Mouse (Mus musculus): ENCODE measurements around the gene Sohlh2. TPM values are rescaled to one million over a fixed set of nuclear protein-coding genes. Genes with fewer than 3 reads are reported as not detected.

Gene Sohlh2
- polyA plus RNA-seq, 1 experiment from 2014 or later: not detected

DNA sequence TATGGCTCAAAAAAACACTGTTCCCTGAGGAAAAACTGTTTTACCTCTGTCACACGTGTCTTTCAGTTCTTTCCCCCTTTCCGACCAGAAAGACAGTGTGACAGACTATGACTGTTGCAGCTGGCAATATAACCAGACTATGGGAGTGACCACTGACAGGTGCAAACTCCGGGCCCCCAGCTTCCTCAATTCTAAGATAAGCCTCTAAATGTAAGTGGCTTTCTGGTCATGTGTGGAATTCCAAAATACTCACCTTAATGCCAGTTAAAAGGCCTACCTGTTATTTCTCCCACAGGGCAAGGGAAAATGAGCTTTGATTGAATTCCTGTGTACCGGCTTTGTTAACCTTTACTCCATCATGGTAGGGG, 45.4 kb downstream of the Sohlh2 start:
- 29% methylated on average over 4 of the region's 4 CpGs for WGBS
- no peak overlapping the region for H3K4me3 ChIP-seq (ENCODE audit: low read length)
- H3K27ac ChIP-seq (ENCODE audit: low read length): no peak overlapping the region
- no peaks in the 10 kb centered on the region for H3K36me3 ChIP-seq (ENCODE audit: insufficient read depth, low read length)
- H3K9me3 ChIP-seq (ENCODE audit: low read length): peaks cover 5% of the 10 kb centered on the region; the same call in 1 of the 2 replicates
- H3K4me1 ChIP-seq (ENCODE audit: insufficient read depth, low read length): peaks cover 3% of the 10 kb centered on the region; the same call in 1 of the 2 replicates
- no peak; the same call in 1 of the 2 replicates for ATAC-seq (ENCODE audit: low FRiP score, low TSS enrichment)
- H3K4me2 ChIP-seq (replicated peaks; ENCODE audit: low read depth, low read length): peak overlapping the region; percentile 36; the same call in 1 of the 2 replicates
- no peak overlapping the region for H3K9ac ChIP-seq (replicated peaks; ENCODE audit: low read length)
- no peaks in the 10 kb centered on the region for H3K27me3 ChIP-seq (ENCODE audit: insufficient read depth, low read length)

GRCm38 (mm10) chr3:55241730-55242421, 60.0 kb downstream of the Sohlh2 start, which contains the start of gene Dclk1:
Gene Dclk1, plus strand, starts transcription at chr3:55242364.
- peak within 1 kb of the TSS; percentile 92 for H3K4me2 ChIP-seq (replicated peaks; ENCODE audit: low read depth, low read length)
- no peaks in the 10 kb centered on the region for H3K36me3 ChIP-seq (ENCODE audit: insufficient read depth, low read length)
- peak within 1 kb of the TSS; percentile 59 for H3K4me3 ChIP-seq (ENCODE audit: low read length)
- peaks cover 6% of the 10 kb centered on the region; the same call in 1 of the 2 replicates for H3K4me1 ChIP-seq (ENCODE audit: insufficient read depth, low read length)
- WGBS: 39% methylated on average over 10 of the region's 10 CpGs
- no peaks in the 10 kb centered on the region for H3K9me3 ChIP-seq (ENCODE audit: low read length)
- peaks cover 2% of the 10 kb centered on the region; the same call in 1 of the 2 replicates for H3K27me3 ChIP-seq (ENCODE audit: insufficient read depth, low read length)
- H3K27ac ChIP-seq (ENCODE audit: low read length): no peak within 1 kb of the TSS
- peak; percentile 21; the same call in 1 of the 2 replicates for ATAC-seq (ENCODE audit: low FRiP score, low TSS enrichment)
- H3K9ac ChIP-seq (replicated peaks; ENCODE audit: low read length): peak within 1 kb of the TSS; percentile 61

DNA sequence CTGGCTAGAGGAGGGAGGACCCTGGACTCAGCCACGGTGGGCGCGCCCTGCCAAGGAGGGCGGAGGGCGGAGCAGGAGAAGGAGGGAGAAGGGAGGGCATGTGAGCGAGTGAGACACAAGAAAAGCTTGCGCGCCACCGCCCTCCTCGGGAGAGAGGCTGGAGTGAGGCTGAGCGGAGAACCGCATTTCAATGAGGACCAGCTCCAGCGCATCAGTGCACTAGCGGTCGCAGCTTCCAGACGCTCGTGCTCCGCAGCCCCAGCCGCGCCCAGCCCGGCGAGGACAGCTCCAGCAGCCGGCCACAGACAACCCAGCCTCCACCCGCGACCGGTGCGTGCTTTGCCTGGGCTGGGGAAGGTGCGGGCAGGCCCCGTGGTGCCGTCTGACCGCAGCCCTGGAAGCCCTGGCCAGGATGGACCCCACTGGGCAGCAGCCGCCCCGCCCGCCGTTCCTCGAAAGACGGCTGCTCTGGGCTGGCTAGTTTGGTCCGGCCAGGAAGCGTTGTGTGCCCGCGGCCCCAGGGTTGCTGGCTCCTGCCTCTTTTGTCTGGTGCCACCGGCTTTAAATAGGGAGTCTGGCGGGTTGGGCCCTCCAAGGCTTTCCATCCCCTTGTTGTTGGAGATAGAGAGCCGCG, 60.7 kb downstream of the Sohlh2 start:
- Histone ChIP-seq H3K27me3 (ENCODE audit: insufficient read depth, low read length) (peaks cover 2% of the 10 kb centered on the region; the same call in 1 of the 2 replicates), H3K27ac (ENCODE audit: low read length) (no peak overlapping the region), H3K4me2 (replicated peaks; ENCODE audit: low read depth, low read length) (peak overlapping the region; percentile 92), H3K9ac (replicated peaks; ENCODE audit: low read length) (peak overlapping the region; percentile 61), H3K9me3 (ENCODE audit: low read length) (no peaks in the 10 kb centered on the region), H3K4me1 (ENCODE audit: insufficient read depth, low read length) (peaks cover 6% of the 10 kb centered on the region; the same call in 1 of the 2 replicates), H3K36me3 (ENCODE audit: insufficient read depth, low read length) (no peaks in the 10 kb centered on the region), H3K4me3 (ENCODE audit: low read length) (peak overlapping the region; percentile 59)
- 0% methylated on average over 43 of the region's 45 CpGs for WGBS
- peak; percentile 96 for ATAC-seq (ENCODE audit: low FRiP score, low TSS enrichment)

DNA sequence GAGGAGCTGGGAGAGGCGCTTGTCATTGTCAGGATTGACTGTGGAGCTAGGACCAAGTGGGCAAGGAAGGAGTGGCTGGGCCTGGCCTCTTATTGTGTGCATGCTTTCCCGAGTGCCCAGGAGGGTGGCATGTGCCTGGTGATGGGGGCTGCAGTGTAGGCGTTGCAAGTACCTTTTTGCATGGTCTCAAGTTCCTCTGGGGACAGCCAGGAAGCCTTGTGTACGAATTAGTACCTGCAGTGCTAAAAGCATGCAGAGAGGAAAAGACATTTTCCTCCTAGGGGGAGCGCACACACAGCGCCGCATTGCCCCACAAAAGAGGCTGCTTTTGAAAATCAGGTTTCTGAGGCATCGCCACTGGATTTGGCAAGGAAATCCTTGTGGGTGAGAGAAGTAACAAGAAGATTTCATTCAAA, 61.2 kb downstream of the Sohlh2 start:
- H3K27me3 ChIP-seq (ENCODE audit: insufficient read depth, low read length): peaks cover 2% of the 10 kb centered on the region; the same call in 1 of the 2 replicates
- peak overlapping the region; percentile 61 for H3K9ac ChIP-seq (replicated peaks; ENCODE audit: low read length)
- 0 out of 2 replicates have a peak, but pooled peaks cover under 1% of the 10 kb centered on the region for H3K36me3 ChIP-seq (ENCODE audit: insufficient read depth, low read length)
- 2% methylated on average over 8 of the region's 8 CpGs for WGBS
- no peak overlapping the region for H3K27ac ChIP-seq (ENCODE audit: low read length)
- peak overlapping the region; percentile 92 for H3K4me2 ChIP-seq (replicated peaks; ENCODE audit: low read depth, low read length)
- H3K4me1 ChIP-seq (ENCODE audit: insufficient read depth, low read length): peaks cover 6% of the 10 kb centered on the region; the same call in 1 of the 2 replicates
- no peaks in the 10 kb centered on the region for H3K9me3 ChIP-seq (ENCODE audit: low read length)
- H3K4me3 ChIP-seq (ENCODE audit: low read length): peak overlapping the region; percentile 59
- peak; percentile 53 for ATAC-seq (ENCODE audit: low FRiP score, low TSS enrichment)

DNA sequence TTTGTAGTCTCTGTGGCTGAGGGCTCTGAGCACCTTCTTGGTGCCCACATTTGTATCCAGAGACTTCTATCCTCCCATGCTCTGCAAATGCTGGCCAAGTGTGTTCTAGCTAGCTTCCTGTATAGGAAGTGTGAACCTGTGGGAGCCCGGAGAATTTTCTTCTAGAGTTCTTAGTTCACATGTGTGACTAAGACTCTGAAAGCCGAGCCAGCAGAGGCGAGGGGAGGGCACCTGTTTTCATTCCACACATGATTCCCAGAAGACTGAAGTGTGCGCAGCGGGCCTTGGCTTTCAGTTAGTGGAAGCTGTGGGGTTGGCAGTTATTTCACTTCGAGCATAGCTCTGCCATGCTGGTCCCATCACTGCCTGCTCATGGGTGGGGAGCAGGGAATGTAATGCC, 62.3 kb downstream of the Sohlh2 start:
- WGBS: 73% methylated on average over 6 of the region's 6 CpGs
- H3K4me3 ChIP-seq (ENCODE audit: low read length): no peak overlapping the region
- H3K9ac ChIP-seq (replicated peaks; ENCODE audit: low read length): no peak overlapping the region
- H3K4me1 ChIP-seq (ENCODE audit: insufficient read depth, low read length): peaks cover 6% of the 10 kb centered on the region; the same call in 1 of the 2 replicates
- H3K27ac ChIP-seq (ENCODE audit: low read length): no peak overlapping the region
- peaks cover 2% of the 10 kb centered on the region; the same call in 1 of the 2 replicates for H3K27me3 ChIP-seq (ENCODE audit: insufficient read depth, low read length)
- H3K36me3 ChIP-seq (ENCODE audit: insufficient read depth, low read length): 0 out of 2 replicates have a peak, but pooled peaks cover 3% of the 10 kb centered on the region
- 0 out of 2 replicates have a peak overlapping the region, but pooled peaks have one; percentile 92 for H3K4me2 ChIP-seq (replicated peaks; ENCODE audit: low read depth, low read length)
- no peak for ATAC-seq (ENCODE audit: low FRiP score, low TSS enrichment)
- H3K9me3 ChIP-seq (ENCODE audit: low read length): no peaks in the 10 kb centered on the region

GRCm38 (mm10) chr3:55246618-55247272, 64.9 kb downstream of the Sohlh2 start:
- ATAC-seq (ENCODE audit: low FRiP score, low TSS enrichment): no peak
- 0 out of 2 replicates have a peak, but pooled peaks cover 3% of the 10 kb centered on the region for H3K36me3 ChIP-seq (ENCODE audit: insufficient read depth, low read length)
- no peak overlapping the region for H3K27ac ChIP-seq (ENCODE audit: low read length)
- H3K9ac ChIP-seq (replicated peaks; ENCODE audit: low read length): no peak overlapping the region
- no peak overlapping the region for H3K4me3 ChIP-seq (ENCODE audit: low read length)
- no peak overlapping the region for H3K4me2 ChIP-seq (replicated peaks; ENCODE audit: low read depth, low read length)
- H3K27me3 ChIP-seq (ENCODE audit: insufficient read depth, low read length): peaks cover 2% of the 10 kb centered on the region; the same call in 1 of the 2 replicates
- 90% methylated on average over 12 of the region's 12 CpGs for WGBS
- no peaks in the 10 kb centered on the region for H3K9me3 ChIP-seq (ENCODE audit: low read length)
- H3K4me1 ChIP-seq (ENCODE audit: insufficient read depth, low read length): peaks cover 6% of the 10 kb centered on the region; the same call in 1 of the 2 replicates

DNA sequence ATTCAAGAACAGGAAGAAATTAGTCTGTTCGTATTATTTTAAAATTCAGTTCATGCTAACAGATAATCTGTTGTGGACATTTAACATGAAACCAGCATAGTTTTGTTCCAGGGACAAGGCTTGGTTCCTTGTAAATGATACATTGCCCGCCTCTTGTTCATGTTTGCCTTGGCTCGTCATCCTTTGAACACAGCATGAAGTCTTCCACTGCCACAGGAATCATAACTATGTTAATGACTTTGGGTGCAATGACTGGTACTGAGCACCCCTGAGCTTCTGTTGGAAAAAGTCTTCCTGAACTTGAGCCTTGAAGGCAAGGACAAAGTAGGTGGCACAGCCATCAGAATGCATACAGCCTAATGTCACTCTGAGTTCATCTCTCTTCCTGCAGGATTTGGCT, 66.2 kb downstream of the Sohlh2 start:
- 0 out of 2 replicates have a peak, but pooled peaks cover 3% of the 10 kb centered on the region for H3K36me3 ChIP-seq (ENCODE audit: insufficient read depth, low read length)
- ATAC-seq (ENCODE audit: low FRiP score, low TSS enrichment): no peak
- no peaks in the 10 kb centered on the region for H3K9me3 ChIP-seq (ENCODE audit: low read length)
- H3K27ac ChIP-seq (ENCODE audit: low read length): no peak overlapping the region
- no peaks in the 10 kb centered on the region; the same call in 1 of the 2 replicates for H3K27me3 ChIP-seq (ENCODE audit: insufficient read depth, low read length)
- 89% methylated on average over 3 of the region's 3 CpGs for WGBS
- H3K4me1 ChIP-seq (ENCODE audit: insufficient read depth, low read length): no peaks in the 10 kb centered on the region
- H3K9ac ChIP-seq (replicated peaks; ENCODE audit: low read length): no peak overlapping the region
- no peak overlapping the region for H3K4me3 ChIP-seq (ENCODE audit: low read length)
- no peak overlapping the region for H3K4me2 ChIP-seq (replicated peaks; ENCODE audit: low read depth, low read length)

DNA sequence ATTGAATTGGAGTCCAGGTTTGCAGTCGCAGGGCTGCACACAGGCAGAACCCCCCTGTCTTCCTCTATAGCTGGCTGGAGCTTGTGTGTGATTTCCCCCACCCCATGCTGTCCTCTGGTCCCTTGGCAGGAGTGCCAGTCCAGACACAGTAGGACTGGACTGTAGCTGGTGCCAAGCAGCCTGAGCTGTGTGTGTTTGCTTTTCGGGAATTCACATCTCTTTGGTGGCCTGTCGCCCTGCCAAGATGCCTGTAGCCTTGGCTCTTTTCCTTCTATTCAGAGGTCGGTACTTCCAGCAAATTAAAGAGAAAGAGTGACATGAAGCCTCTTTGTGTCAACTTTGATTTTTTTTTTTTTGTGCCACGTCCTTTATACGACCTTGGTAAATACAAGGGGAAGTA, 66.7 kb downstream of the Sohlh2 start:
- Histone ChIP-seq H3K36me3 (ENCODE audit: insufficient read depth, low read length) (0 out of 2 replicates have a peak, but pooled peaks cover 3% of the 10 kb centered on the region), H3K27me3 (ENCODE audit: insufficient read depth, low read length) (no peaks in the 10 kb centered on the region; the same call in 1 of the 2 replicates), H3K4me2 (replicated peaks; ENCODE audit: low read depth, low read length) (no peak overlapping the region), H3K4me1 (ENCODE audit: insufficient read depth, low read length) (no peaks in the 10 kb centered on the region), H3K27ac (ENCODE audit: low read length) (no peak overlapping the region), H3K4me3 (ENCODE audit: low read length) (no peak overlapping the region), H3K9ac (replicated peaks; ENCODE audit: low read length) (no peak overlapping the region), H3K9me3 (ENCODE audit: low read length) (no peaks in the 10 kb centered on the region)
- WGBS: 81% methylated on average over 6 of the region's 6 CpGs
- ATAC-seq (ENCODE audit: low FRiP score, low TSS enrichment): no peak

- H3K4me1 ChIP-seq (ENCODE audit: insufficient read depth, low read length): no peaks in the 10 kb centered on the region
- H3K4me3 ChIP-seq (ENCODE audit: low read length): no peak overlapping the region
- no peak for ATAC-seq (ENCODE audit: low FRiP score, low TSS enrichment)
- no peak overlapping the region for H3K9ac ChIP-seq (replicated peaks; ENCODE audit: low read length)
- 92% methylated on average over 2 of the region's 2 CpGs for WGBS
- no peak overlapping the region for H3K27ac ChIP-seq (ENCODE audit: low read length)
- H3K36me3 ChIP-seq (ENCODE audit: insufficient read depth, low read length): 0 out of 2 replicates have a peak, but pooled peaks cover 3% of the 10 kb centered on the region
- H3K9me3 ChIP-seq (ENCODE audit: low read length): no peaks in the 10 kb centered on the region
- no peak overlapping the region for H3K4me2 ChIP-seq (replicated peaks; ENCODE audit: low read depth, low read length)
- no peaks in the 10 kb centered on the region for H3K27me3 ChIP-seq (ENCODE audit: insufficient read depth, low read length)
Measured at GRCm38 (mm10) chr3:55250631-55251030, 68.8 kb downstream of the Sohlh2 start.
